Mouse (Mus musculus): ENCODE measurements around the gene Rasgrp1.

DNA sequence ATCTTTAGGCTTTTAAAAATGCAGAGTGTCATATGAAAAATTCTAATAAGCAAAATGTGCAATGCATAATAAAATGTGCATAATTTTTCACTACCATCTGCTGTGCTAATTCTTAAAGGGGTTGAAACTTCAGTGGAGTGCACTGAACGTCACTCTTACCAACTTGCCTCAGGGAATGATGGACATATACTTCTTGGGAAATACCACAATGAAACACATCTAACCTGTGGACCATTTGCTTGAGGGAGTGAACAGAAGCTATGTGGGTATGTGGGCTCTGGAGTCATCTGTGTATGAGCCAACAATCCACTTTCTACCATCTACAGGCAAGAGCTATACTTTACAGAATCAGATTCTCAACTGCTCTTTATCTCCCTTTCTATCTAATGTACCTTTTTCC lies 31.5 kb downstream of the Rasgrp1 start:
- TF ChIP-seq CTCF (IDR thresholded peaks at IDR 0.05; ENCODE audit: borderline replicate concordance, insufficient read depth, low read length) = no peak
- no peak for TF ChIP-seq POLR2A (IDR thresholded peaks at IDR 0.05; ENCODE audit: low read depth, low read length)

Measured in embryonic fibroblast, embryonic 13.5 days (primary cell).